Mouse (Mus musculus): ENCODE results near the gene Gm21834.

GRCm38 (mm10) chr17:57788161-57788799 lies 46.3 kb upstream of the Gm21834 start:
- TF ChIP-seq CTCF (IDR thresholded peaks at IDR 0.05; ENCODE audit: low read depth) (no peak), EP300 (IDR thresholded peaks at IDR 0.05; ENCODE audit: low read depth) (no peak)
